Mouse (Mus musculus): ENCODE measurements around the gene Rplp1.

The Rplp1 gene

DNA sequence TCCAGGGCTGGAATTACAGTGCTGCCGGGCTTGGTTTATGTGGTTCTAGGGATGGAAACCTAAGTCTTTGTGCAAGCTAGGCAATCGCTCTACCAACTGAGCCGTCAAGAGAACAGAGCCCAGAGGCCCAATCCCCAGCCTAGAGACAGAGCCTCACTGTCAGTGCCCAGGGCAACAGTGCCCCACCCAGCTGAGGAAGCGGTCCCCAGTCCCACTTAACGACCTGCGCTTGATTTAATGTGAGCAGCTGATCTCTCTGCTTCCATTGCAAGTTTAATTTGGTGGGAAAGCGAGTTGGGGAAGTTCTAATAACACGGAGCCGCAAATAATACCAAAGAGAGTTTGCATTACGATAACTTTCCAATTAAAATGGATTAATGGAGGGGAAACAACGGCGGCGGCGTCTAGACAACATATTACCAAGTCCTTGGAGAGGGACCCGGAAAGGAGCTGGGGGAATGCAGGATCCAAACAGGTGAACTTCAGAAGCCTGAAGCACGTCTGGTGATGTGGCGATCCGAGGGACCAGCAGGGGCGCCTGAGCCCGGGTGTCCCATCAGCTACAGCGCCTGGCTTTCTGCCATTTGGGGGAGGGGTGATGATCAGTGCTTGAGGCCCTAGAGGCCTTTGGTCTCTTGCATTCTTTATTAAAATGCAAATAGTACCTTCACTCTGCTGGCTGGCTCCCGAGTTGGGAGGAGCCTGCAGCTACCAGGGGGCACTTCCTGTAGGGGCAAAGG, 36.8 kb downstream of the Rplp1 start:
- DNase-seq (ENCODE audit: low read depth, low spot score), result no peak

DNA sequence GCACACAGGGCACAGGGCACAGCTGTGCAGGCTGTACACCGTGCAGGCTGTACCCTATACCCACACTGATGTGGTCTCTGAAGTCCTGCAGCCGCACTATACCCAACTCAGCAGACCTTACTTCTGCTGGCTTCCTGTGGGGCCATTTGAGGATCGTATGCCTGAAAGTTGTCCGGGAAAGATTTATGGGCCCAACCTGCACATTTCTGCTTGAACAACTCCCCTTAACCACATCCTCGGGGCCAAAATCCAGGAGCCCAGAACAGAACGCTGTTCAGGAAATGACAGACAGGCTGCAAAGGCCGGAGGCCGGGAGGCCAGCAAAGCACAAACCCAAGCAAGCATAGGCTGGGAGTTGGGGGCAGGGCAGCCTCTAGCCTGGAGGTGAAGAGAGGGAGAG, 41.0 kb downstream of the Rplp1 start:
- no peak for DNase-seq (ENCODE audit: low read depth, low spot score)

DNA sequence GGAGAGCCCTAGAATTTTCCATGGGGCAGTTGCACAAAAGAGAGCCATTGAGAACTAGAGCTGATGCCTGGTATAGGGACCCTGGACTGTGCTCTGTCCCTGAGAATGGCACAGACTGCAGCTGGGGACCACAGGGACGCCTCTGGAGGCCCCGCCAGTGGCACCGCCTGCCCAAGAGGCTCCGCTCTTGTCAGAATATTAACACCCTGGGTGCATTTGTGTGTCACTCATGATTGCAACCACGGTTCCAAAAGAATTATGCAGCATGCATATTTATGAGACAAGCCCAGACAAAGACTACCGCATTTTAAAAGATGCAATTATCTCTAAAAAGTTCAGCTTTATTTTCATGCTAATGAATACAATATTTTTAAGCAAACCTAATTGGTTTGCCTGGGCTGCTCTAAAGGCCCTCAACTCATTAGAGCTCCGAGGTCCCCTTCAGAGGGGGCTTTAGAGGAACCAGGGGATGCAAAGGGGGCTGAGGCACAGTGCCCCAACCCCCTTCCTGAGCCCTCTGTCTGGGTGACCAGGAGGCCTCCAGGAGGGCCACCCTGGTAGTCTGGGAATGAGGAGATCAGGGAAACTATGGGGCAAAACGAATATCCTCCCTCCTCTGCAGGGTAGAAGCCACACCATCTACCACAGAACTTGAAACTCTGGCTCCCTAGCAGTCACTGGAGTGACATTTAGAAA, 41.9 kb downstream of the Rplp1 start:
- DNase-seq (ENCODE audit: low read depth, low spot score), result no peak

GRCm38 (mm10) chr9:61871839-61872238, 42.5 kb downstream of the Rplp1 start:
- DNase-seq (ENCODE audit: low read depth, low spot score), result no peak

- no peak for DNase-seq (ENCODE audit: low read depth, low spot score)
These were observed 46.7 kb downstream of the Rplp1 start for GRCm38 (mm10) chr9:61867659-61868058.
